Mouse (Mus musculus) embryonic fibroblast, embryonic 13.5 days (primary cell): ENCODE data around the gene Rab26.

ENCODE experiments used
- CTCF ChIP-seq: IDR thresholded peaks from 2 replicates; pipeline ENCODE4 v1.5.1; 2011; ENCODE audit warnings: mild to moderate bottlenecking, control low read depth, low read length, moderate library complexity, borderline replicate concordance; ENCODE audit not compliant: insufficient read depth
- POLR2A ChIP-seq: IDR thresholded peaks from 2 replicates; pipeline ENCODE4 v1.6.1; 2011; ENCODE audit warnings: low read depth, mild to moderate bottlenecking, control low read depth, low read length, moderate library complexity

- TF ChIP-seq CTCF (no peak), POLR2A (no peak)
These were observed 50.5 kb downstream of the Rab26 start for GRCm38 (mm10) chr17:24483495-24483894.
